22 mouse cellular contexts compared by ENCODE assay signal in genomic region chr1:78446232-78446631, GRCm38 (mm10). TPM values are rescaled to one million over a fixed set of nuclear protein-coding genes. Genes with fewer than 3 reads are reported as not detected.
A peak's percentile ranks its signal among the peaks of the same experiment; 100 is the strongest.
DNase-seq lines count a peak whose midpoint lies in the region; ATAC-seq and TF ChIP-seq lines count a peak whose summit lies in the region.
"Had no signal": no experiment of that assay in that cellular context is flagged by ENCODE, and none has a peak within 500 bp of the region (broad histone marks: within the 10 kb centered on the region; RNA-seq: fewer than 3 reads in every experiment).

No protein-coding gene starts in this region.

- no peaks in the 10 kb centered on the region for H3K9me3 ChIP-seq in kidney, embryonic 15.5 days (replicated peaks)
- H3K9me3 ChIP-seq in midbrain, embryonic 13.5 days = no peaks in the 10 kb centered on the region
- H3K9me3 ChIP-seq: embryonic facial prominence, embryonic 15.5 days; forebrain, embryonic 10.5 days; heart, embryonic 10.5 days; heart, embryonic 15.5 days had no signal

- H3K4me3 ChIP-seq in liver, adult 2 months (ENCODE audit: insufficient read depth, low read depth, low read length) = no peak overlapping the region
- H3K4me3 ChIP-seq in kidney, embryonic 15.5 days (replicated peaks) = no peak overlapping the region
- H3K4me3 ChIP-seq in midbrain, embryonic 13.5 days (replicated peaks) = no peak overlapping the region
- H3K4me3 ChIP-seq: embryonic facial prominence, embryonic 15.5 days; erythroblast, embryonic 14.5 days; forebrain, embryonic 10.5 days; gastrocnemius, adult 2 months; heart, embryonic 10.5 days; heart, embryonic 15.5 days had no signal

- no peak overlapping the region for H3K4me2 ChIP-seq in kidney, embryonic 15.5 days
- no peak overlapping the region for H3K4me2 ChIP-seq in midbrain, embryonic 13.5 days (replicated peaks)
- H3K4me2 ChIP-seq: embryonic facial prominence, embryonic 15.5 days; heart, embryonic 15.5 days had no signal

- whole genome bisulfite sequencing in liver, adult 2 months = 39% methylated on average over 8 of the region's 8 CpGs
- 78% methylated on average over 8 of the region's 8 CpGs for WGBS in kidney, embryonic 15.5 days
- 95% methylated on average over 8 of the region's 8 CpGs for WGBS in midbrain, embryonic 13.5 days

- DNase-seq in liver, adult 2 months (ENCODE audit: extremely low read depth, low read depth, low spot score) = peak; percentile 68
- DNase-seq in liver (no peak), adipocyte (ENCODE audit: low spot score) (no peak)
- peak; percentile 37 to 59 for DNase-seq in kidney, adult 8-10 months
- DNase-seq in kidney, postnatal 36 days = peak; percentile 28 to 55
- DNase-seq in heart, adult 9 months (ENCODE audit: low spot score in 2 of 2) = no peak
- DNase-seq: adrenal gland, adult 8-10 months; adrenal gland, postnatal 36 days; cerebellum, adult 11 months; cerebellum, adult 8-10 months; cerebellum, postnatal 14 days; embryo, embryonic 11 days; gastrocnemius, adult 2 months; gastrocnemius, postnatal 36 days had no signal

- H3K36me3 ChIP-seq in liver, adult 2 months (ENCODE audit: control insufficient read depth, insufficient read depth, low read length) = peaks cover 37% of the 10 kb centered on the region
- H3K36me3 ChIP-seq in kidney, embryonic 15.5 days = peaks cover 69% of the 10 kb centered on the region
- H3K36me3 ChIP-seq in midbrain, embryonic 13.5 days = peaks cover 51% of the 10 kb centered on the region

- no peak for TF ChIP-seq POLR2A in liver, adult 2 months (IDR thresholded peaks at IDR 0.05; ENCODE audit: extremely low read depth, insufficient read depth, low read length)

- H3K4me1 ChIP-seq in liver, adult 2 months (ENCODE audit: control insufficient read depth, insufficient read depth, low read length) = peaks cover 2% of the 10 kb centered on the region; the same call in 1 of the 2 replicates
- H3K4me1 ChIP-seq in kidney, embryonic 15.5 days = peaks cover 5% of the 10 kb centered on the region; the same call in 1 of the 2 replicates
- H3K4me1 ChIP-seq in midbrain, embryonic 13.5 days (replicated peaks) = no peaks in the 10 kb centered on the region
- H3K4me1 ChIP-seq: heart, embryonic 10.5 days; heart, embryonic 15.5 days had no signal

- no peaks in the 10 kb centered on the region for H3K27me3 ChIP-seq in liver, adult 2 months (ENCODE audit: control insufficient read depth, insufficient read depth, low read length)
- H3K27me3 ChIP-seq in kidney, embryonic 15.5 days = no peaks in the 10 kb centered on the region
- H3K27me3 ChIP-seq in midbrain, embryonic 13.5 days = no peaks in the 10 kb centered on the region
- H3K27me3 ChIP-seq: embryonic facial prominence, embryonic 15.5 days; heart, embryonic 15.5 days had no signal

- peak; percentile 79 for ATAC-seq in kidney, embryonic 15.5 days (replicated peaks; ENCODE audit: low FRiP score)
- no peak for ATAC-seq in midbrain, embryonic 13.5 days
- ATAC-seq: forebrain, embryonic 14.5 days had no signal

- no peak overlapping the region for H3K27ac ChIP-seq in liver, adult 2 months (replicated peaks; ENCODE audit: insufficient read depth, low read depth, low read length)
- peak overlapping the region; percentile 68 for H3K27ac ChIP-seq in kidney, embryonic 15.5 days
- H3K27ac ChIP-seq in midbrain, embryonic 13.5 days = no peak overlapping the region
- H3K27ac ChIP-seq: forebrain, embryonic 10.5 days; gastrocnemius, adult 2 months; heart, embryonic 10.5 days; heart, embryonic 15.5 days had no signal

- H3K79me2 ChIP-seq in liver, adult 2 months (ENCODE audit: control insufficient read depth, insufficient read depth, low read length) = 0 out of 2 replicates have a peak, but pooled peaks cover 3% of the 10 kb centered on the region

- H3K9ac ChIP-seq in liver, adult 2 months (ENCODE audit: low read depth, low read length) = no peak overlapping the region
- H3K9ac ChIP-seq in kidney, embryonic 15.5 days = no peak overlapping the region
- no peak overlapping the region for H3K9ac ChIP-seq in midbrain, embryonic 13.5 days (replicated peaks)
- H3K9ac ChIP-seq: embryonic facial prominence, embryonic 15.5 days; heart, embryonic 15.5 days had no signal

- TF ChIP-seq CTCF in liver, adult 2 months (IDR thresholded peaks at IDR 0.05; ENCODE audit: low read depth, low read length) = no peak

RNA-seq across cellular contexts. Expression of gene Farsb, which starts 42.5 kb away (rescaled TPM):
- total RNA-seq in liver, adult 2 months (2014; rRNA removed) = 33.7 and 37.3 TPM in 2 replicates
- 11.2 and 12.8 TPM in 2 replicates for polyA plus RNA-seq in liver, adult 2 months (2012; rRNA removed)
- polyA plus RNA-seq in kidney, embryonic 15.5 days (2015; fragmentation: Nextera tagmentation; extraction: Ambion mirVana) = 137 and 139 TPM in 2 replicates
- 138 and 140 TPM in 2 replicates for polyA plus RNA-seq in midbrain, embryonic 13.5 days (2015; fragmentation: Nextera tagmentation; extraction: Ambion mirVana)

Comparison
In these comparisons a context has a peak if more than half of its experiments do, and no peak if none do; other contexts are left out.
1. DNase-seq: peak in liver, adult 2 months (single experiment), kidney, adult 8-10 months (2 of 2) and kidney, postnatal 36 days (2 of 2); none in liver (single experiment), adipocyte (single experiment) and heart, adult 9 months (0 of 2).